23 mouse cellular contexts compared by ENCODE assay signal in the genomic region with DNA sequence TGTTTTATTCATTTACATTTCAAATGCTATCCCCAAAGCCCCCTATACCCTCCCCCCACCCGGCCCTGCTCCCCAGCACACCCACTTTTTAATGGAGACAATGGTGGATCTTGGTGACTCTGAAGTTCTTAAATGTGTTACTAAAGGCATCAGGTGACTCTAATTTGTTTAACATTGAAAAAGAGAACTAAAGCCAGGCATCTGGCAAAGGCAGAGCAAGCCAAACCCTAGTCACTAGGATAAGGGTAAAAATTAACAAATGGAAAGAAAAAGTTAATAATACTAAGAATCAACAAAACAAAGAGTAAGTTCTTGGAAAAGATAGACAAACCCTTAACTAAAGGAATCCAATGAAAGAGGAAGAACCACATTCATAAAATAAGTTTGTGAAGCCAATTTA.
"Had no signal": no experiment of that assay in that cellular context is flagged by ENCODE, and none has a peak within 500 bp of the region (broad histone marks: within the 10 kb centered on the region; RNA-seq: fewer than 3 reads in every experiment).

No protein-coding gene starts in this region.

- H3K27me3 ChIP-seq: heart, embryonic 13.5 days; heart, embryonic 15.5 days; hindbrain, embryonic 13.5 days; hindbrain, embryonic 15.5 days; limb, embryonic 13.5 days; limb, embryonic 15.5 days had no signal

- H3K27ac ChIP-seq: heart, adult 2 months; heart, embryonic 13.5 days; heart, embryonic 15.5 days; hindbrain, embryonic 13.5 days; hindbrain, embryonic 15.5 days; hindbrain, postnatal 0 days; limb, embryonic 13.5 days; limb, embryonic 15.5 days; liver, embryonic 14.5 days had no signal

- H3K4me3 ChIP-seq: heart, adult 2 months; heart, embryonic 13.5 days; heart, embryonic 15.5 days; hindbrain, embryonic 13.5 days; hindbrain, embryonic 15.5 days; limb, embryonic 13.5 days; limb, embryonic 15.5 days had no signal

- DNase-seq: forebrain, postnatal 0 days; gastrocnemius, postnatal 14 days; gastrocnemius, postnatal 36 days; heart, adult 11 months; heart, adult 2 months; heart, postnatal 14 days; heart, postnatal 36 days; kidney, postnatal 10 days; layer of hippocampus, adult 9-11 months; layer of hippocampus, postnatal 36 days; left cerebral cortex, postnatal 4 days; lung, adult 18-20 months had no signal

- H3K4me1 ChIP-seq: heart, embryonic 13.5 days; heart, embryonic 15.5 days; hindbrain, embryonic 13.5 days; hindbrain, embryonic 15.5 days; limb, embryonic 13.5 days; limb, embryonic 15.5 days had no signal

- H3K36me3 ChIP-seq: heart, embryonic 13.5 days; heart, embryonic 15.5 days; hindbrain, embryonic 13.5 days; hindbrain, embryonic 15.5 days; limb, embryonic 13.5 days; limb, embryonic 15.5 days had no signal

- ATAC-seq: forebrain, postnatal 0 days; hindbrain, postnatal 0 days; intestine, embryonic 16.5 days had no signal

- H3K9me3 ChIP-seq: heart, embryonic 13.5 days; heart, embryonic 15.5 days; hindbrain, embryonic 13.5 days; hindbrain, embryonic 15.5 days; limb, embryonic 13.5 days; limb, embryonic 15.5 days had no signal

- H3K4me2 ChIP-seq: heart, embryonic 11.5 days; heart, embryonic 13.5 days; heart, embryonic 15.5 days; hindbrain, embryonic 13.5 days; hindbrain, embryonic 15.5 days; limb, embryonic 13.5 days; limb, embryonic 15.5 days; liver, embryonic 11.5 days had no signal

- H3K9ac ChIP-seq: forebrain, postnatal 0 days; heart, embryonic 13.5 days; heart, embryonic 15.5 days; hindbrain, embryonic 13.5 days; hindbrain, embryonic 15.5 days; limb, embryonic 13.5 days; limb, embryonic 15.5 days; liver, embryonic 14.5 days had no signal
